14 mouse cellular contexts compared by ENCODE assay signal in the genomic region with DNA sequence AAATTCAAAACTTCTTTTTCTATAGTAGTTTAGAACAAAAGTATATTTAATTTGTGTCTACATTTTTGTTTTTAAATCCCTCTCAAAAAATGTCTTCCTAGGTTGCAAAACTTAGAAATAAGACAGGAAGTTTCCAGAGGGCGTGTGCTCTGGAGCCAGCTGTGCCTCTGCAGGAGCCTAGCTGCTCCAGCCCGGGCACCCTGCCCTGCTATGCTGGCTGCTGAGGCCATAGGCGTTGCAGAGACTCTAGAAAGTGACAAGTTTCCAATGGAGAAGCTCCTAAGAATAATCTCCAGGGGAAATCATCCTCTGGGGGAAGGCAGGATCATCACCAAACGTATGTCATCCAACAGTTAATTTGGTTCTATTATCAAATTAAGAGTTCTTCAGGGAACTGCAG.
DNase-seq lines count a peak whose midpoint lies in the region; TF ChIP-seq lines count a peak whose summit lies in the region.
"Had no signal": no experiment of that assay in that cellular context is flagged by ENCODE, and none has a peak within 500 bp of the region (broad histone marks: within the 10 kb centered on the region; RNA-seq: fewer than 3 reads in every experiment).

No protein-coding gene starts in this region.

- H3K4me3 ChIP-seq in layer of hippocampus, adult 2 months, result no peak overlapping the region
- H3K4me3 ChIP-seq: embryonic facial prominence, embryonic 15.5 days; liver, embryonic 13.5 days; neural tube, embryonic 12.5 days had no signal

- peak overlapping the region; percentile 78 for H3K27ac ChIP-seq in layer of hippocampus, adult 2 months
- H3K27ac ChIP-seq: liver, embryonic 13.5 days; neural tube, embryonic 12.5 days had no signal

- no peak for DNase-seq in layer of hippocampus, adult 2 months (ENCODE audit: low spot score in 2 of 2)
- no peak for DNase-seq in layer of hippocampus, postnatal 36 days
- DNase-seq in gastrocnemius, postnatal 25 days, result peak; percentile 74
- peak; percentile 54 to 61 for DNase-seq in heart, postnatal 10 days
- peak; percentile 16 for DNase-seq in lung, postnatal 25 days (ENCODE audit: low spot score)
- no peak for DNase-seq in neural tube, embryonic 10.5 days (ENCODE audit: extremely low spot score, low spot score)
- no peak for DNase-seq in left cerebral cortex, adult 8-10 months (ENCODE audit: low spot score in 2 of 2)
- DNase-seq in kidney, adult 11 months, result no peak
- DNase-seq: adrenal gland, postnatal 25 days; cerebellum, adult 8-10 months; liver, embryonic 13.5 days; thymus, postnatal 25 days had no signal

- TF ChIP-seq CTCF in layer of hippocampus, adult 2 months (conservative IDR thresholded peaks at IDR 0.05), result no peak

- intact Hi-C loops in heart, postnatal 10 days (cut with DNase I), result no loop called here

Comparison
In these comparisons a context has a peak if more than half of its experiments do, and no peak if none do; other contexts are left out.
1. DNase-seq: peak in gastrocnemius, postnatal 25 days (single experiment), heart, postnatal 10 days (2 of 2) and lung, postnatal 25 days (single experiment); none in layer of hippocampus, adult 2 months (0 of 2), layer of hippocampus, postnatal 36 days (0 of 2), neural tube, embryonic 10.5 days (single experiment), left cerebral cortex, adult 8-10 months (0 of 2) and kidney, adult 11 months (single experiment).